Mouse (Mus musculus): ENCODE results near the gene Rpl3l. TPM values are rescaled to one million over a fixed set of nuclear protein-coding genes. Genes with fewer than 3 reads are reported as not detected.
A peak's percentile ranks its signal among the peaks of the same experiment; 100 is the strongest.
"Not testable (repeated sequence)": the region's sequence is repeated elsewhere in the genome, so short reads cannot be mapped to it uniquely, and the experiment has no call there.

Gene Rpl3l
- total and polyA plus RNA-seq, 2 experiments from 2014 or later = not detected

DNA sequence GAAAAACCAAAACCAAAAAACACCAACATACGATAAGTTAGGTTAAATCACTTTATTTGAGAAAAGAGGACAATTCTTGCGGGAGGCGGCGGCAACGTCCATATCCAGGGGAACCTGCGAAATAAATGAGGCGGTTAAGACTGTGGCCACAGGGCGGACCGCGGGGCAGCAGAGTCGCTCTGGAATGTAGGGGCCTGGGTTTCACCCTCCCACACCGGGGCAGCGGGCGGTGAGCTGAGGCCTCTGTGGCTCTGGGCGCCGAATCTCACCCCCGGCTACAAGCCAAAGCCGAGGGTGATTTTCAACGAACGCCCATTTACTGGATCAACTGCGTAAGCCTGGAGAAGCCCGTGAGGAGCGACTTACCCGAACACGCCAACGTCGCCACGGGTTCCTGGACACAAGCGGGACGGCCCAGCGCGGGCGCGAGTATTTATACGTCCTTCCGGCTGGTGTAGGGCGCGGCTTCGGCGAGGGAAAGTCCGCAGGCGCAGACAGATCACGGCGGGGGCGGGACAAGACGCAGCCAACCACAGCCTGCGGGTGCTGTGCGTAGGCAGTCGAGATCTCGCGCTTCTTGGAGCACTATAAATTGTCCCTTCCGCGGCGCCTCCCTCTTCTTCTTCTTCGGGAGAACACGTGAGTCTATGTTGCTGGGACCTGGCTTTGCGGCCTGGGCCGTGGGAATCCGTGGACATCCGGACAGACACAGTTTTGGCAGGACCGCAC lies 8.0 kb upstream of the Rpl3l start:
- Histone ChIP-seq H3K4me3 (ENCODE audit: low read depth, low read length) (peak overlapping the region; percentile 86), H3K9me3 (ENCODE audit: low read length) (no peaks in the 10 kb centered on the region), H3K4me1 (ENCODE audit: insufficient read depth) (peaks cover 11% of the 10 kb centered on the region), H3K27me3 (ENCODE audit: insufficient read depth, low read length) (no peaks in the 10 kb centered on the region), H3K36me3 (ENCODE audit: insufficient read depth) (peaks cover 14% of the 10 kb centered on the region), H3K4me2 (ENCODE audit: low read depth) (peak overlapping the region; percentile 71), H3K27ac (ENCODE audit: low read depth, low read length) (peak overlapping the region; percentile 91), H3K9ac (peak overlapping the region; percentile 87)
- peak; percentile 98 for ATAC-seq
- no peak; the same call in 1 of the 2 replicates for TF ChIP-seq CTCF (IDR thresholded peaks at IDR 0.05; ENCODE audit: low read depth)
- 1% methylated on average over 59 of the region's 61 CpGs for WGBS
- peak; percentile 99 for DNase-seq

DNA sequence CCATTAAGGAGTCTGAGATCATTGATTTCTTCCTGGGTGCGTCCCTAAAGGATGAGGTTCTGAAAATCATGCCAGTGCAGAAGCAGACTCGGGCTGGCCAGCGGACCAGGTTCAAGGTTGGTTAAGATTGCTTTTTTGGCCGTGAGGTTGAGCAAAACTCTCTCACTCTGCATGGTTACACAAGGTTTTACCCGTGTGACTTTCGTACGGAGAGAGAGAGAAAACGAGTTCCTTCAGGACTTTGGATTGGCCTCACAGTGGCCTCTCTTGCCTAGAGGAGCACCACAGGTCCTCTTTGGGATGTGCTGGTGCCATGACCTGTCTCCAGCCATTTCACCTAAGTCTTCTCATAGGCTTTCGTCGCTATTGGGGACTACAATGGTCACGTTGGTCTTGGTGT lies 7.0 kb upstream of the Rpl3l start:
- ATAC-seq; H3K9me3 ChIP-seq (ENCODE audit: low read length): not testable (repeated sequence)

DNA sequence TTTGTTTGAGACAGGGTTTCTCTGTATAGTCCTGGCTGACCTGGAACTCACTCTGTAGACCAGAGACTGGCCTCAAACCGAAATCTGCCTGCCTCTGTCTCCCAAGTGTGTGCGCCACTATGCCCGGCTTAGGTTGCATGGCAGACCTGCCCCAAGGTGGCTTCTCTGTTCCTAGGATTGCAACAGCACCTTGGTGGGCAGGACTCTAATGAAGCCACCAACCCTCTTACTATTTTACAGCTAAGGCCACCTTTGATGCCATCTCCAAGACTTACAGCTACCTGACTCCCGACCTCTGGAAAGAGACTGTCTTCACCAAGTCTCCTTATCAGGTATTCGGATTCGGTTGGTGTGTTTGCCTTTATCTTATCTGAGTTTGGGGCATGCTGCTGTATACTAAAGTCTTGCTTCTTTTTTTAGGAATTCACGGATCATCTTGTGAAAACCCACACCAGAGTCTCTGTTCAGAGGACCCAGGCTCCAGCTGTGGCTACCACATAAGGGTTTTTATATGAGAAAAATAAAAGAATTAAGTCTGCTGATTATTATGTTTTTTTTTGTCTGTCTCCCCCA lies 6.2 kb upstream of the Rpl3l start:
- DNase-seq; H3K9me3 ChIP-seq (ENCODE audit: low read length); ATAC-seq; H3K27ac ChIP-seq (ENCODE audit: low read depth, low read length); H3K27me3 ChIP-seq (ENCODE audit: insufficient read depth, low read length): not testable (repeated sequence)
- Histone ChIP-seq H3K4me3 (ENCODE audit: low read depth, low read length) (peak overlapping the region; percentile 17), H3K9ac (peak overlapping the region; percentile 33), H3K4me2 (ENCODE audit: low read depth) (peak overlapping the region; percentile 71), H3K36me3 (ENCODE audit: insufficient read depth) (peaks cover 14% of the 10 kb centered on the region), H3K4me1 (ENCODE audit: insufficient read depth) (peaks cover 11% of the 10 kb centered on the region)
- 72% methylated on average over 7 of the region's 7 CpGs for WGBS

More for the DNA sequence above, 7.0 kb upstream of the Rpl3l start:
- not testable (repeated sequence) for H3K27me3 ChIP-seq (ENCODE audit: insufficient read depth, low read length)
- DNase-seq = peak; percentile 30
- Histone ChIP-seq H3K36me3 (ENCODE audit: insufficient read depth) (peaks cover 14% of the 10 kb centered on the region), H3K4me1 (ENCODE audit: insufficient read depth) (peaks cover 11% of the 10 kb centered on the region), H3K9ac (peak overlapping the region; percentile 87), H3K27ac (ENCODE audit: low read depth, low read length) (peak overlapping the region; percentile 91; the same call in 1 of the 2 replicates), H3K4me2 (ENCODE audit: low read depth) (peak overlapping the region; percentile 71), H3K4me3 (ENCODE audit: low read depth, low read length) (peak overlapping the region; percentile 86)
- whole genome bisulfite sequencing = under 1% methylated on average over 11 of the region's 11 CpGs

DNA sequence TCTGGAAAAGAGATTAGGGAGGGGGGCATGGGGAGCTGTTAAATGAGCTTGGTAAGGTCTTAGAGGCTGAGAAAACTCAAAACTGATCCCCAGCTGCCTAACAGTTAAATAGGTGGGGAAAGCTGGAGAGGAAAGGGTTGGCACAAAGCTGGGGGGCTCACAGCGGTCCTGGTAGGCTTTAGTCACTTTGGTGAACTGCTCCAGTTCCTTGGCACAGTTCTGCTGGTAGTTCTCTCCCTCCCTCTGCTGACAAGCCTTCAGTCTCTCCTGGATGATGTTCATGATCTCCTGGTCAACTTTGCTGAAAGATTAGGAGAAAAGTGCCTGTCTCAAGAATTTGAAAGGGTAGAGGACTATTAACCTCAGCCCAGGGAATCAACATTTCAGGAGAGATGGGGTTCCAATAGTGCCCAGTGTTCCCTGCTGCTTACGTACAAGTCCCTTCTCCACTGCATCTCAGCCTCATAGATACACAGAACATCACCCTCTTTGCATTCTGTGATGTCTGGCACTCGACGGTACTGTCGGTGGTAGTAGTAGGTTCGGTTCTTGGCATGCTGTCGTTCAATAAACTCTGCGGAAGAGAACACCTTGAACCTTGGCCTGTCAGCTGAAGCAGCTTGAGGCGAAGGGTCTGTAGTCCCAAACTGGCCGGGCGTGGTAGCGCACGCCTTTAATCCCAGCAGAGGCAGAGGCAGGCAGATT lies 5.2 kb upstream of the Rpl3l start:
- Histone ChIP-seq H3K4me3 (ENCODE audit: low read depth, low read length) (no peak overlapping the region), H3K9me3 (ENCODE audit: low read length) (no peaks in the 10 kb centered on the region), H3K27me3 (ENCODE audit: insufficient read depth, low read length) (no peaks in the 10 kb centered on the region), H3K4me2 (ENCODE audit: low read depth) (0 out of 2 replicates have a peak overlapping the region, but pooled peaks have one; percentile 79), H3K36me3 (ENCODE audit: insufficient read depth) (peaks cover 14% of the 10 kb centered on the region), H3K27ac (ENCODE audit: low read depth, low read length) (no peak overlapping the region), H3K9ac (no peak overlapping the region), H3K4me1 (ENCODE audit: insufficient read depth) (peaks cover 11% of the 10 kb centered on the region)
- ATAC-seq (no peak), DNase-seq (no peak)
- TF ChIP-seq CTCF (IDR thresholded peaks at IDR 0.05; ENCODE audit: low read depth) = no peak
- 34% methylated on average over 13 of the region's 13 CpGs for WGBS

DNA sequence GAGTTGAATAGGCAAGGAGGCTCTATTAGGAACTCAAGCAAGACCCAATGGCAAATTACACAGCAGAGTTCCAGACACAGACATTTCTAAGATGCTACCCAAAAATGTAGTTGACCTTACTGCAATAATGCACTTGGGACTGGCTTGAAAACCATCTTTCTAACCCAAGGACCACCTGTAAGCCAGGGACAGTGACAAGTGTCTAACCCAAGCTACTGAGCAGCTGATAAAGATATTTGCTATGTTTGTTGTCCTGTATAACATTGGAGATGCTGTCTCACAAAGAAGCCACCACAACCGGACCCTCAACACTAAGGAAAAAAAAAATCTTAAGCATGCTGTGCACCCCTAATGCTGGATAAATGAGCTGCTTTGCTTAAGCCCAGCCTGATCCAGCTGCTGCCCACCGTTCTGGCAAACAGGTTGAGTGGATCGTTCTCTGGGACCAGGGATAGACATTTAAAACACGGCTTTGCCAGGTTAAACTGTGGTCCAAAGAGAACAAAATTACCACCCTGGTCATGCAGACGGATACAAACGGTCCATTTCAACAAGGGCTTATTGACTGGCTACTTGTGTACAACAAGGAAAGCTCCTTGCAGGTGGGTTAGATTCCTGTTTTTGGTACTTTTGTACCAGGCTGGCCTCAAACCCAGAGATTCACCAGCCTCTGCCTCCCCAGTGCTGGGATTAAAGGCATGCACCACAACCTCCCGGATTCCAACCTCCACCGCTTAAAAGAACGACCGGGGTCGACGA lies 4.3 kb upstream of the Rpl3l start:
- no peak for TF ChIP-seq CTCF (IDR thresholded peaks at IDR 0.05; ENCODE audit: low read depth)
- H3K4me3 ChIP-seq (ENCODE audit: low read depth, low read length) = peak overlapping the region; percentile 87
- peak overlapping the region; percentile 85 for H3K27ac ChIP-seq (ENCODE audit: low read depth, low read length)
- H3K4me2 ChIP-seq (ENCODE audit: low read depth) = peak overlapping the region; percentile 79
- H3K36me3 ChIP-seq (ENCODE audit: insufficient read depth) = peaks cover 14% of the 10 kb centered on the region
- peaks cover 11% of the 10 kb centered on the region for H3K4me1 ChIP-seq (ENCODE audit: insufficient read depth)
- DNase-seq (no peak), ATAC-seq (no peak)
- 3% methylated on average over 12 of the region's 12 CpGs for WGBS
- no peaks in the 10 kb centered on the region for H3K27me3 ChIP-seq (ENCODE audit: insufficient read depth, low read length)
- H3K9ac ChIP-seq = peak overlapping the region; percentile 92
- H3K9me3 ChIP-seq (ENCODE audit: low read length) = no peaks in the 10 kb centered on the region

DNA sequence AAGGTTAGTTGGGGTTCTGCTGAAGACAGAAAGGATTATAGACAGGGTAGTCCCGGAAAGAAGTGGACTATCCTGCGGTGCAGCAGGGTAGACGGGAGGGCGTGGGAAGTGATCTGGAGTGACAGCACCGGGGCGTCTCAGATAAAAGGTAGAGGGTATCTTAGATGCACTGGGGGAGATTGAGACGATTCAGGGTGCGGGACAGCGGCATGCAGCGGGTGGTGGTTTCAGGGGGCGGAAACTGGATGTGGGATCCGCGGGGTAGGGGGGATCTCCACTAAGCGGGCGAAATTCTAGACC lies 3.8 kb upstream of the Rpl3l start:
- Histone ChIP-seq H3K36me3 (ENCODE audit: insufficient read depth) (peaks cover 14% of the 10 kb centered on the region), H3K27me3 (ENCODE audit: insufficient read depth, low read length) (no peaks in the 10 kb centered on the region), H3K9me3 (ENCODE audit: low read length) (no peaks in the 10 kb centered on the region), H3K27ac (ENCODE audit: low read depth, low read length) (peak overlapping the region; percentile 85), H3K9ac (peak overlapping the region; percentile 92), H3K4me1 (ENCODE audit: insufficient read depth) (peaks cover 11% of the 10 kb centered on the region), H3K4me3 (ENCODE audit: low read depth, low read length) (peak overlapping the region; percentile 87), H3K4me2 (ENCODE audit: low read depth) (peak overlapping the region; percentile 79)
- 0% methylated on average over 15 of the region's 15 CpGs for WGBS
- ATAC-seq (no peak), DNase-seq (no peak)
- TF ChIP-seq CTCF (IDR thresholded peaks at IDR 0.05; ENCODE audit: low read depth) = no peak

Data from forebrain, postnatal 0 days (tissue).